Mouse (Mus musculus) hindbrain, embryonic 11.5 days (tissue): ENCODE data around the gene Trmt2b. TPM values are rescaled to one million over a fixed set of nuclear protein-coding genes. Genes with fewer than 3 reads are reported as not detected.
"Not testable (repeated sequence)": the region's sequence is repeated elsewhere in the genome, so short reads cannot be mapped to it uniquely, and the experiment has no call there.

Experiments
- ATAC-seq: fragments of 200-750 bp; cut with Nextera tagmentation; 2 replicates; pipeline ENCODE4 v1.8.0; 2017; ENCODE audit warnings: mild to moderate bottlenecking, moderate TSS enrichment, moderate library complexity; ENCODE audit not compliant: low FRiP score
- DNase-seq: peaks from one replicate; pipeline ENCODE4 v3.0.0-alpha.2; 2015; ENCODE audit warnings: low spot score
- H3K27ac ChIP-seq: fragments of 300-500 bp; sonication (generic); 2 replicates; pipeline ENCODE4 v1.5.1; 2014; ENCODE audit warnings: mild to moderate bottlenecking, low read depth, low read length
- H3K27me3 ChIP-seq: fragments of 300-500 bp; sonication (generic); 2 replicates; pipeline ENCODE4 v1.6.1; 2014; ENCODE audit warnings: mild to moderate bottlenecking, low read length, moderate library complexity, mixed read lengths; ENCODE audit not compliant: control insufficient read depth, insufficient read depth
- H3K36me3 ChIP-seq: fragments of 300-500 bp; sonication (generic); 2 replicates; pipeline ENCODE4 v1.6.1; 2014; ENCODE audit warnings: mild to moderate bottlenecking, low read length, moderate library complexity, mixed read lengths; ENCODE audit not compliant: control insufficient read depth, insufficient read depth
- H3K4me1 ChIP-seq: fragments of 300-500 bp; sonication (generic); replicated peaks from 2 replicates; pipeline ENCODE4 v1.6.1; 2014; ENCODE audit warnings: low read length, mixed read lengths; ENCODE audit not compliant: control insufficient read depth, insufficient read depth
- H3K4me2 ChIP-seq: fragments of 300-500 bp; sonication (generic); replicated peaks from 2 replicates; pipeline ENCODE4 v1.6.1; 2014; ENCODE audit warnings: mild to moderate bottlenecking, low read depth, low read length
- H3K4me3 ChIP-seq: fragments of 300-500 bp; sonication (generic); 2 replicates; pipeline ENCODE4 v1.5.1; 2014; ENCODE audit warnings: low read depth, low read length
- H3K9ac ChIP-seq: fragments of 300-500 bp; sonication (generic); 2 replicates; pipeline ENCODE4 v1.6.1; 2014; ENCODE audit warnings: low read depth, low read length
- H3K9me3 ChIP-seq: fragments of 300-500 bp; sonication (generic); 2 replicates; pipeline ENCODE4 v1.6.1; 2016; ENCODE audit warnings: low read length; ENCODE audit not compliant: control insufficient read depth
- WGBS: fragments of 180-500 bp; shearing (Covaris S2); extraction: QIAGEN DNeasy Blood & Tissue Kit; methylation state at CpG from one replicate; pipeline ENCODE4 v1.1.7; 2014; 5-methylcytosine and 5-hydroxymethylcytosine counted together
- polyA plus RNA-seq: library from polyadenylated mRNA; unstranded; fragments of >200 nt; fragmentation: Nextera tagmentation; extraction: Ambion mirVana; gene quantifications from 2 replicates; pipeline ENCODE4 v1.2.1, GENCODE M21; 2014

Trmt2b gene
- polyA plus RNA-seq, 1 experiment from 2014 or later = 7.6 TPM

GRCm38 (mm10) chrX:134187201-134187600 is 89.6 kb downstream of the Trmt2b start, which contains the start of gene Arl13a:
Gene Arl13a (plus strand): TSS chrX:134187501.
- H3K27me3 ChIP-seq, H3K4me2 ChIP-seq, H3K4me1 ChIP-seq, ATAC-seq, DNase-seq, H3K36me3 ChIP-seq, H3K4me3 ChIP-seq, H3K27ac ChIP-seq, H3K9me3 ChIP-seq, H3K9ac ChIP-seq: not testable (repeated sequence)
- WGBS = 97% methylated on average over 8 of the region's 9 CpGs

DNA sequence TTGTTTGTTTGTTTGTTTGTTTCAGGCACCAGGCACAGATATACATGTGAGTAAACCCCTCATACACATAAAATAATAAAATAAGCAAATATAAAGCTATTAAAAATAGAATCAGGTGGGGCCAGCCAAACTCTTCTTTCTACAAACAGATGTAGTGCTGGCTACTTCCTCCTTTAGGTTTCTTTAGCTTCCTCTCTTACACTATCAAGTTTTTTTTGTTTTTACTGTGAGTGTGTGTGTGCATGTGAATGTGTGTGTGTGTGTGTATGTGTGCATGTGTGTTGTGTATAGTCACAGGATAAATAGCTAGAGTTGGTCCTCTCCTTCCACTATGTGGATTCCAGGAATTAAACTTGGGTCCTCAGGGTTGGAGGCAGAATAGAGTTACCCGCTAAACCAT is 102.1 kb downstream of the Trmt2b start:
- ATAC-seq (no peak), DNase-seq (no peak)
- 95% methylated on average over 1 of the region's 1 CpGs for WGBS
- no peak overlapping the region for H3K4me3 ChIP-seq
- no peak overlapping the region for H3K27ac ChIP-seq
- no peaks in the 10 kb centered on the region for H3K27me3 ChIP-seq
- H3K36me3 ChIP-seq = no peaks in the 10 kb centered on the region
- no peaks in the 10 kb centered on the region for H3K4me1 ChIP-seq
- no peak overlapping the region for H3K4me2 ChIP-seq
- no peaks in the 10 kb centered on the region for H3K9me3 ChIP-seq
- no peak overlapping the region for H3K9ac ChIP-seq

Other genes starting within 250 kb of the Trmt2b start
- 66.7 and 71.3 TPM in 2 replicates for gene Cstf2, start 217.8 kb downstream of the Trmt2b start, polyA plus RNA-seq
- gene Xkrx, start 114.9 kb downstream of the Trmt2b start, polyA plus RNA-seq = 0.11 TPM in 1 of 2 replicates, not detected in the other
- gene Arl13a, start 89.5 kb downstream of the Trmt2b start, polyA plus RNA-seq = not detected in 2 replicates
- 0.11 TPM in 1 of 2 replicates, not detected in the other for gene Nox1, start 55.0 kb downstream of the Trmt2b start, polyA plus RNA-seq
- 27.9 and 31.5 TPM in 2 replicates for gene Tmem35a, start 18.2 kb upstream of the Trmt2b start, polyA plus RNA-seq
- gene Cenpi, start 31.1 kb upstream of the Trmt2b start, polyA plus RNA-seq = 27.6 and 28.2 TPM in 2 replicates
- gene Drp2, start 127.6 kb upstream of the Trmt2b start, polyA plus RNA-seq = 6.5 and 8.4 TPM in 2 replicates
- 0.14 TPM in 1 of 2 replicates, not detected in the other for gene Taf7l, start 199.5 kb upstream of the Trmt2b start, polyA plus RNA-seq